Mouse (Mus musculus) activated CD4-positive, CD25-positive, alpha-beta regulatory T cell, adult 4 months (primary cell): ENCODE results near the gene Per3. TPM values are rescaled to one million over a fixed set of nuclear protein-coding genes. Genes with fewer than 3 reads are reported as not detected.
A peak's percentile ranks its signal among the peaks of the same experiment; 100 is the strongest.

Experiments used
- ATAC-seq: one replicate; pipeline ENCODE4 v1.8.0; 2017
- polyA plus RNA-seq, 2 experiments: library from polyadenylated mRNA; unstranded; fragments of 100-300 nt; shearing (Covaris generic); gene quantifications; one replicate each; pipeline ENCODE4 v1.2.1; 2017

The Per3 gene
- 1 to 10 TPM; 3.3 to 4.7 TPM for polyA plus RNA-seq

GRCm38 (mm10) chr4:151044037-151044943, at the start of gene Per3:
Per3 (minus strand) TSS chr4:151044665.
- peak; percentile 76 for ATAC-seq

DNA sequence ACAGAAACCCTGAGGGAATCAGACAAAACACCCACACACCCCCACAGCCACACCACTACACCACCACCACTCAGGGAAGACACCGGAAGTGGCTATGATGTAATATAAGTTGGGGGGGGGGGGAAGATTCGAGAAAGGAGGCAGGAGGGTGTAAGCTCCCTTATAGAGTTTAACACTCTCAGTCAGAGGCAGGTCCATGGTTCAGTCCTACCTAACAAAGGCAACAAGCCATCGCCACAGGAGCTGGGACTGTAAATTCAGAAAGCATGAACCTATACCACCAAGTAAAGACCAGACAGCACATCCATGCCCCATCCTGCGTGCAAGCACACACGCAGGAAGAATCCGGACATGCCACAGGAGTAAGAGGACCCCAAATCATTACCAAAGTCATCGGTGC, 44.8 kb upstream of the Per3 start, which contains the start of gene Gm13090:
Gene Gm13090 (plus strand): TSS at position 301 of the 400 bp plus-strand sequence.
- ATAC-seq: no peak

- ATAC-seq: no peak
Observed at GRCm38 (mm10) chr4:151088819-151089218, 44.4 kb upstream of the Per3 start.

GRCm38 (mm10) chr4:151087358-151087757, 42.9 kb upstream of the Per3 start:
- no peak for ATAC-seq

DNA sequence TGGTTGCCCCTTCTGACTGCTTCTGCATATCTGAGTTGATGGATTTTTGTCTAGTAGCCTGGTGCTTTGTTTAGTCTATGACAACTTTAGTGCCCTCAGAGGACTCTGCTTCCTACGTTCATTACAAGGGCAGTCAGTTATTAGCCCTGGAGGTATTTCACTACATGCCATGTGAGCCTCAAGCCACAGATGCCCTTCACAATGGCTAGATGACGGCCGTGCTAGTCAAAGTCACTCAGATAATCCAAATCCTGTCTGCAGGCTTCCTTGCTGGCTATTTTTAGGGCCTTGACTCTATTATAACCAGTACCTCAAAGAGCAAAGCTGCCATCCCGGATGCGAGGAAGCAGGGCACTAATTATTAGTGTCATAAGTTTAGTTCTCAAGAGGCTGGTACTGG, 38.6 kb upstream of the Per3 start:
- ATAC-seq: no peak

GRCm38 (mm10) chr4:151081977-151082376, 37.5 kb upstream of the Per3 start:
- no peak for ATAC-seq

- ATAC-seq: no peak
Observed at GRCm38 (mm10) chr4:151081355-151081754, 36.9 kb upstream of the Per3 start.

DNA sequence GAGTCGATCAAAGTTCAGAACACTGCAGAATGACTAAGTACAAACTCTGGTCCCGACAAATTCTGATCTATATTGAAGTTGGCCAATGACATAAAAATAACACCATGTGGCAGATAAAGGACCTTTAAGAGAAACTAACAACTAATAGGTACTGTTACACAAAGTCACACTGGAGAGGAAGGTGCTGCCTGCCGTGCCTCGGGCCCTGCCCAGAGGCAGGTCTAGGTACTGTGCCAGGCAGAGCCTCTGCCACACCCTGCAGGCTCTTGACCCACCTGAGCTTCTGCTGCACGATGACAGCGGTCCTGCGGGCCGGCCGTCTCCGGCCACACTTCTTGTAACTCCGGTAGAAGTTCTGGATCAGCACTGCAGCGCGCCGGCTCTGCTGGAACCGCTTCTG, 30.4 kb upstream of the Per3 start:
- no peak for ATAC-seq

DNA sequence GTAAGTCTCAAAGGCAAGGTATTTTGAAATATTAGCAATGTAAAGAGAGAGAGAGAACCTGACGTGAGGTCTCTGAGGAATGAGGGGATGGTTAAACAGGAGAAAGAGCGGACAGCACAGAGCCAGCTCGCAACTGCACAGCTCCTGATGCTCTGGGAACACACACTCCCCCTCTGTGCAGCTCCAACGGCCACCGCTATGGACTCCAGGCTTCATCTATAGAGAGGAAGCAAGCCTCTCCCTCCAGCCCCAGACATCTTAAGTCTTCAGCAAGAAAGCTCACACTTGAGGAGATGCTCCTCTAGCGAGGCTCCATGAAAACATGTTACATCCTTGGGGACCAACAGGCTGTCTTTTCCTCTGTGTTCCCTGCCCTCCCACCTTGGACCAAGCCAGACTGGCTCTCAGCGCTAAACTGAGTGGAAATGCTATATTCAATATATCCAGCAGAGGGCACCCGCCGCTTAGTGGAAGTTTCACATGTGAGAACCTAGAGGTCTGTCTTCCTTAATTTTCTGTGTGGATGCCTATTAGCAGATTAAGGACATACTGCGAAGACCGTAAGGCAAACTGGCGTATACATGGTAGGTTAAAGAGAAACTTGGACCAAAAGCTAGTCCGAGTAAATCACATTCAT, 28.8 kb upstream of the Per3 start:
- peak; percentile 54 for ATAC-seq

GRCm38 (mm10) chr4:151070962-151071361, 26.5 kb upstream of the Per3 start:
- ATAC-seq: no peak

- no peak for ATAC-seq
Observed at GRCm38 (mm10) chr4:151068751-151069150, 24.3 kb upstream of the Per3 start.

DNA sequence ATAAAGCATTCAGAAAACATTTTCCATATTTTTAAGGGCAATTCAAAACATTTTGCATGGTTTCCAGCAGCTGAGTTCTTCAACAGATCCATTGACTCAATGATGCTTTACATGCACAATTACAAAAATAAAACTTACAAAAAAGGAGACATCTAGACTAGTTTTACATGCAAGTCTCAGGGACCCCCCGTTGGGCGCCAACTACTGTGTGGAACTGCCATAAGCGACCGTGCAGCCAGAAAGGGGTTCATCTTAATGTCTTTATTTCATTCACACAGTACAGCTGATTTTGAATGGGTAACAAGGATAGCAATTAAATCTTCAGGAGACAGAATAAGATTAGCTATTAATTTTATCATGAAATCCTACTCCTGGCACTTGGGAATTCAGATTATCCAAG, 15.1 kb upstream of the Per3 start:
- no peak for ATAC-seq

DNA sequence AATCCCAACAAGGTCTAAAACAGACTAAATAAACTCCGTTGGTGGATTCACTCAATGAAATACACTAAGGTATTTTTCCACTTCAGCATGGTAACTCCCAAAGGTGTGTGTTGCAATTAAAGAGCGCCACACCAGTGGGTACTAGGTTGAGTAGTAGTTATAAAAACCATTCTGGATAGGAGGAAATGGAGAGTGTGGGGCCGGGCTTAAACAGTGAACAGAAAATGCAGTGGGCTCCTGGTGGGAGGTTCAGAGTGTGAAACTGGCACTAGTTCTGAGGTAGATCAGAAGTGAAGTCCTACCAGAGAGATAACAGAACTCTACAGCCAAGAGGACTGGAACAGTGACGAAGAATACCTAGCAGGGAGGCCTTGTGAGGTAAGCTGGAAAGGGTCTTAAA, 14.2 kb upstream of the Per3 start:
- no peak for ATAC-seq

GRCm38 (mm10) chr4:151057347-151058321, 13.2 kb upstream of the Per3 start, which contains the start of gene Vamp3:
Vamp3 (minus strand) TSS chr4:151057963.
- ATAC-seq: peak; percentile 97

DNA sequence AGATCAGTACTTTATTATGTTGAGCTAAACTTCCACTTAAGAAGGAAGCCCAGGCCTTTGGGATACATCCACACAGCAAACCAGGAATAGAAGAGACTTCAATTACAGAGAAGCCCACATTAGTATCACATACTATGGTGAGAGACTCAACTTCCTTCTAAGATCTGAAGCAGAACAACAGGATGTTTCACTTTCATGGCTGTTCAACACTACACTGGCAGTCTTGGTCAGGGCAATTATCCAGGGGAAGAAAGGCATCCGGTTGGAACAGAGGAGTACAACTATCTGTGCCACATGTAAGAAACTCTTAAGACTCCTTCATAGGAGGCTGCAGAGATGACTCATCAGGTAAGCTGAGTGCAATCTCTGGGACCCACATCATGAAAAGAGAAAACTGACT, 6.7 kb upstream of the Per3 start:
- peak; percentile 37 for ATAC-seq

- no peak for ATAC-seq
Observed at GRCm38 (mm10) chr4:151046524-151046923, 2.1 kb upstream of the Per3 start.

GRCm38 (mm10) chr4:151044944-151045570, 592 bp upstream of the Per3 start:
- peak; percentile 78 for ATAC-seq

- no peak for ATAC-seq
Observed at GRCm38 (mm10) chr4:151043281-151043680, 1.2 kb downstream of the Per3 start.

DNA sequence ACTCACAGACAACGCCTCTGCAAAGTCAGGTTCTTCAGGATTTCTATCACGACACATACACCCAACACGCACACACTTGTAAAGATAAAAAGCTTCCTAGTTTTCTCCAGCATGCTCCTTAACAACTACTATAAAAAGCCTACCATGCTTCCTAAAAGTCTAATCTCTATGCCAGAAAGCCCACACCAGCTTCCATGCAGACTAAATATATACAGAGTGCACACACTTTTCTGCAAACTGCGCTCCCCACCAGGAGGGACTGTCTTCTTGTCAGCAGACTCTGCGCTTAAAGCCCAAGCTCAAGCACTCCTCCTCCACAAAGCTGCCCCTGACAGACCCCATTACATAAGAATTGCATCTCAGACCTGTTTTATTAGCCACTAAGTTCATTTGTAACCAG, 3.0 kb downstream of the Per3 start:
- ATAC-seq: no peak

DNA sequence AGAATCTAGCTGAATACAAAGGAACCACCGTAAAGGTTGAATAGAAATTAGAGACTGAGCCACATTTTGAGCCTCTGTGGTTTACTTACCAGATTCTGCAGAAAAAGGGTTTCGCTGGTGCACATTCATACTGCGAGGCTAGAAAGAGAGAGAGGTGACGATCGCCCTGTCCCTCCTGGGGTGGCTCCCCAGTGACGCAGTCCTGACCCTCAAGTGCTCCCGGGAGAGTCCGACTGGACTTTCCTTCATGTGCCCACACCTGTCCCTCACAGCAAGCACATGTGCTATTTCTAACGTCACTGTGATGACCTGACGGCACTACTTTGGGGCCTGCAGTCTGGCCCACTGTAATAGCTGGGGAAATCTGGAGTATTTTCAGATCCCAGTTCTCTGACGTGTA, 6.7 kb downstream of the Per3 start:
- ATAC-seq: no peak

DNA sequence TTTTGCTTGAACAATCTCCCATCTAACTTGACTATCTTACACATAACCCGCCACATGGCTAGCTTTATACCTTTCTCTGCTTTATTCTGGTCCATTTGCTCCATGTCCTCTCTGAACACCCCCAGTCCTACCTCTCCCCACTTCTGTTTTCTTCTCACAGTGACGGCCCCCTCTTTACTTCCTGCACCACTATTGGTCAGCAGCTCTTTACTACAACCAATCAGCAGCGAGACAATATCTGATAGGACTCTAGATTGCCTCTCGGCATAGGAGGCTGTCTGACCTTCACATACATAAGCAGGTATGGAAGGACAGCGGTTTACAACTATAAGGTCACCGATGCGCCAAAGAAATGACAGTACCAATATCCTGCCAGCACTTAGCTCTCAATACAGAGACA, 7.9 kb downstream of the Per3 start:
- no peak for ATAC-seq

GRCm38 (mm10) chr4:151027001-151027400, 17.5 kb downstream of the Per3 start:
- no peak for ATAC-seq
